Mouse (Mus musculus) kidney, adult 11 months (tissue): Measurements from ENCODE around the gene Hs3st5.
"Not testable (repeated sequence)": the region's sequence is repeated elsewhere in the genome, so short reads cannot be mapped to it uniquely, and the experiment has no call there.

Source experiments
- DNase-seq: peaks from one replicate; pipeline ENCODE4 v3.0.0; 2022

The Hs3st5 gene

GRCm38 (mm10) chr10:36558736-36559135 is 52.1 kb downstream of the Hs3st5 start:
- no peak for DNase-seq

- DNase-seq: no peak
These were observed 60.6 kb downstream of the Hs3st5 start for GRCm38 (mm10) chr10:36567258-36567657.

- DNase-seq: no peak
These were observed 65.9 kb downstream of the Hs3st5 start for GRCm38 (mm10) chr10:36572540-36572939.

GRCm38 (mm10) chr10:36578375-36579145 is 71.9 kb downstream of the Hs3st5 start:
- no peak for DNase-seq

GRCm38 (mm10) chr10:36610400-36610799 is 103.8 kb downstream of the Hs3st5 start:
- DNase-seq: no peak

GRCm38 (mm10) chr10:36611415-36611814 is 104.8 kb downstream of the Hs3st5 start:
- not testable (repeated sequence) for DNase-seq

- DNase-seq: no peak
These were observed 116.4 kb downstream of the Hs3st5 start for GRCm38 (mm10) chr10:36623037-36623436.

- DNase-seq: no peak
These were observed 121.3 kb downstream of the Hs3st5 start for GRCm38 (mm10) chr10:36627952-36628351.

- no peak for DNase-seq
These were observed 125.1 kb downstream of the Hs3st5 start for GRCm38 (mm10) chr10:36631746-36632145.

GRCm38 (mm10) chr10:36650653-36651052 is 144.0 kb downstream of the Hs3st5 start:
- DNase-seq: no peak

GRCm38 (mm10) chr10:36713974-36714373 is 207.4 kb downstream of the Hs3st5 start:
- DNase-seq: no peak

GRCm38 (mm10) chr10:36726239-36726638 is 219.6 kb downstream of the Hs3st5 start:
- no peak for DNase-seq

- DNase-seq: no peak
These were observed 222.9 kb downstream of the Hs3st5 start for GRCm38 (mm10) chr10:36729361-36730098.

- DNase-seq: no peak
These were observed 232.8 kb downstream of the Hs3st5 start for GRCm38 (mm10) chr10:36739375-36739774.

- no peak for DNase-seq
These were observed 243.4 kb downstream of the Hs3st5 start for GRCm38 (mm10) chr10:36750021-36750420.

GRCm38 (mm10) chr10:36754471-36754870 is 247.9 kb downstream of the Hs3st5 start:
- no peak for DNase-seq

- DNase-seq: no peak
These were observed 267.0 kb downstream of the Hs3st5 start for GRCm38 (mm10) chr10:36773595-36773994.

GRCm38 (mm10) chr10:36774898-36775297 is 268.3 kb downstream of the Hs3st5 start:
- no peak for DNase-seq

- no peak for DNase-seq
These were observed 275.0 kb downstream of the Hs3st5 start for GRCm38 (mm10) chr10:36781641-36782040.

- DNase-seq: no peak
These were observed 280.4 kb downstream of the Hs3st5 start for GRCm38 (mm10) chr10:36786970-36787369.

- no peak for DNase-seq
These were observed 285.2 kb downstream of the Hs3st5 start for GRCm38 (mm10) chr10:36791771-36792170.

GRCm38 (mm10) chr10:36795311-36795710 is 288.7 kb downstream of the Hs3st5 start:
- no peak for DNase-seq

GRCm38 (mm10) chr10:36800925-36801482 is 294.4 kb downstream of the Hs3st5 start:
- no peak for DNase-seq

- no peak for DNase-seq
These were observed 297.1 kb downstream of the Hs3st5 start for GRCm38 (mm10) chr10:36803705-36804104.
